Mouse (Mus musculus): Measurements from ENCODE around the gene Olfr730.

Gene Olfr730

DNA sequence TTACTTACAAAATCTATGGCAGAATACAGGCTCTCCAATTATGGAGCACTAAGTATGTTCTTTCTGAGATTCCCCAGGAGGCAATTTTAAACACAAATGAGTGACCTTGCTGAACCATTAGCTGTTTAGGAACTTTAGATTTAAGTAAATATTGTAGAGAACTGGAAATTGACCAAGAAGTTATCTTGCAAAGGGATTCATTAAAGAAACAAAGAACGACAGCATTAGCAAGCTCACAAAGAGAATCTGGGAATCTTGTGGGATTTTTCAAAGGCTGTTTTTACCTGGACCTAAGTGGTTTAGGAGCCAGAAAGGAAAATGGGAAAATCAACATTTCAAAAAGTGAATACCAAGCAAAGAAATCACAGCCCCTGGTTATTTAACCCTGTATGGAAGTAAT, at the start of gene Olfr730:
TSS of gene Olfr730 (minus strand) at position 101 of the 400 bp plus-strand sequence.
- no peak for DNase-seq

DNA sequence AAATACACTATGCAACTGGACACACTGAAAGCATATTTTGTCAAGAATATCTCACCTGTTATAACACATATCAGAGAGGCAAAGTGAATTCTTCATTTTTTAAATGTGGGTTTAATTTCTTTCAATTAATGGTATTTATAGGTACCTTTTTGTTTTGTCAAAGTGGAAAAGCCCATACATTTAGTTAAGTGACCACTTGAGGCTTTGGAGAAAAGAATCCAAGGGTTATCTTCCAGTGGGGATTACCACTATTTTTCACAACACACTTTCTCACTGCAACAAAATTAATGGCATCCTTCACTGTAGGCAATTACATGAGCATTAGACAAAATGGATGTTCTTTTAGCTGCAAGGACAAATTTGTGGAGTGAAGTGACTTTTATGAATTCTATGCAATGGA, 35.2 kb downstream of the Olfr730 start, which contains the start of gene Olfr729:
TSS of gene Olfr729 (minus strand) at position 101 of the 400 bp plus-strand sequence.
- no peak for DNase-seq

DNA sequence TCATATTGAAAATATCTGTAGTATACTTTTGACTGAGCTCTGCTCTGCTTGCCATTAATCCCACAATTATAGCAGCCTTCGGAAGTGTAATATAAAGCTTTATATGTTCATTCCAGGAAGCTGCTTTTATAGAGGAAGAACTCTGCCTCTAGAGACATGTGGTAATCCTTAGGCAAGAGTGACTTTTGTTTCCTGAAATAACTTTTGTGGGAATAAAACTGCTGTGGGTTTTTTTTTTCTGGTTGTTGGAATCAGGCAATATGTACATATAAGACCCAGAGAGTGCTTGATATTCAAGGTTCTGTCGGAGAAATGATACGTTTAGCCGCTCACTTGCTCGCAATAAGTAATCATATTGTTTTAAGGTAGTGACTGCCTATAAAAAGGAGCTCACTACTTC, 45.4 kb downstream of the Olfr730 start, which contains the start of gene Olfr728:
TSS of gene Olfr728 (minus strand) at position 101 of the 400 bp plus-strand sequence.
- DNase-seq, result no peak
